Comparison of ENCODE assay signal across 21 mouse cellular contexts in the genomic region with DNA sequence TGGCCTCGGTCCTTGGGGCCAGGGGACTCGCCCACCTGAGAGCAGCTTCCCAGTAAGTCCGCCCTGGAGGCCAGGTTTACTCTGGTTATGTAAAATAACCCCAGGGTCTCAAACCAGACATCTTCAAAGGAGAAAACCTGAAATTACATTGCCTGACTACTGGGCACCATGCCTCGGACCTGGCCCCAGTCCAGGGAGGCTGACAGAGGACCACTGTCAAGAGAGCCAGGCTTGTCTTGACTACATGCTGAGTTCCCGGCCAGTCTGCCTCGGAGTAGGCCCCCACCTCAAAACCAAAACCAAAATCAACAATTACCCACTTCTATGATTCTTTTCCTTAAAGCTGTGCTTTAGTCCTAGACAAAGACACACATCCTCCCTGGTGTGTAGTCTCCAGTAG. TPM values are rescaled to one million over a fixed set of nuclear protein-coding genes. Genes with fewer than 3 reads are reported as not detected.
A peak's percentile ranks its signal among the peaks of the same experiment; 100 is the strongest.
DNase-seq lines count a peak whose midpoint lies in the region; ATAC-seq and TF ChIP-seq lines count a peak whose summit lies in the region.
"Had no signal": no experiment of that assay in that cellular context is flagged by ENCODE, and none has a peak within 500 bp of the region (broad histone marks: within the 10 kb centered on the region; RNA-seq: fewer than 3 reads in every experiment).

No protein-coding gene starts in this region.

- no peak overlapping the region for H3K4me2 ChIP-seq in hindbrain, postnatal 0 days (ENCODE audit: low read depth, low read length)
- no peak overlapping the region for H3K4me2 ChIP-seq in hindbrain, embryonic 12.5 days (replicated peaks)
- H3K4me2 ChIP-seq in kidney, embryonic 16.5 days (replicated peaks; ENCODE audit: low read depth, low read length) = no peak overlapping the region
- H3K4me2 ChIP-seq: heart, embryonic 13.5 days; neural tube, embryonic 12.5 days had no signal

- H3K9ac ChIP-seq in hindbrain, postnatal 0 days (replicated peaks; ENCODE audit: low read length) = no peak overlapping the region
- H3K9ac ChIP-seq in hindbrain, embryonic 12.5 days = no peak overlapping the region
- no peak overlapping the region for H3K9ac ChIP-seq in kidney, embryonic 16.5 days (replicated peaks; ENCODE audit: low read length)
- H3K9ac ChIP-seq: heart, embryonic 13.5 days; liver, postnatal 0 days; neural tube, embryonic 12.5 days had no signal

- no peak for TF ChIP-seq CTCF in hindbrain, postnatal 0 days (IDR thresholded peaks at IDR 0.05; ENCODE audit: low read depth)

- no peaks in the 10 kb centered on the region for H3K27me3 ChIP-seq in hindbrain, postnatal 0 days (ENCODE audit: insufficient read depth, low read length)
- H3K27me3 ChIP-seq in hindbrain, embryonic 12.5 days = no peaks in the 10 kb centered on the region
- H3K27me3 ChIP-seq in kidney, embryonic 16.5 days (ENCODE audit: insufficient read depth, low read length) = no peaks in the 10 kb centered on the region
- H3K27me3 ChIP-seq: heart, embryonic 13.5 days; megakaryocyte, embryonic 14.5 days; neural tube, embryonic 12.5 days had no signal

- H3K36me3 ChIP-seq in hindbrain, postnatal 0 days (ENCODE audit: insufficient read depth, low read length) = peaks cover 22% of the 10 kb centered on the region
- peaks cover 46% of the 10 kb centered on the region for H3K36me3 ChIP-seq in hindbrain, embryonic 12.5 days
- peaks cover 48% of the 10 kb centered on the region for H3K36me3 ChIP-seq in kidney, embryonic 16.5 days (ENCODE audit: insufficient read depth, low read length)

- no peak overlapping the region for H3K27ac ChIP-seq in hindbrain, postnatal 0 days
- no peak overlapping the region for H3K27ac ChIP-seq in hindbrain, embryonic 12.5 days
- no peak overlapping the region for H3K27ac ChIP-seq in kidney, embryonic 16.5 days (ENCODE audit: low read length)
- H3K27ac ChIP-seq: heart, embryonic 13.5 days; kidney, postnatal 0 days; layer of hippocampus, adult 2 months; left cerebral cortex, adult 2 months; neural tube, embryonic 12.5 days had no signal

- no peak for ATAC-seq in cerebellum, adult (ENCODE audit: insufficient number of reproducible peaks, low FRiP score, low TSS enrichment)
- ATAC-seq in hindbrain, postnatal 0 days = peak; percentile 63
- ATAC-seq in hindbrain, embryonic 12.5 days (ENCODE audit: low FRiP score) = no peak
- no peak for ATAC-seq in kidney, embryonic 16.5 days (ENCODE audit: low FRiP score, low TSS enrichment)
- ATAC-seq: intestine, postnatal 0 days; liver, postnatal 0 days had no signal

- peak; percentile 27 for DNase-seq in cerebellum, adult 9-10 months
- DNase-seq in hindbrain, postnatal 0 days (ENCODE audit: low spot score) = peak; percentile 47
- peak; percentile 63 for DNase-seq in right cerebral cortex, postnatal 4 days
- DNase-seq in right cerebral cortex, postnatal 36 days (ENCODE audit: low spot score in 2 of 2) = no peak
- DNase-seq: adrenal gland, postnatal 14 days; B cell, adult 2 months; heart, postnatal 4 days; liver; liver, postnatal 0 days; lung, postnatal 14 days; thymus, adult 2 months had no signal

- peaks cover 5% of the 10 kb centered on the region; the same call in 1 of the 2 replicates for H3K4me1 ChIP-seq in hindbrain, postnatal 0 days (ENCODE audit: insufficient read depth, low read length)
- H3K4me1 ChIP-seq in hindbrain, embryonic 12.5 days = peaks cover 10% of the 10 kb centered on the region
- peaks cover 5% of the 10 kb centered on the region; the same call in 1 of the 2 replicates for H3K4me1 ChIP-seq in kidney, embryonic 16.5 days (ENCODE audit: insufficient read depth, low read length)

- WGBS in hindbrain, postnatal 0 days = 54% methylated on average over 6 of the region's 6 CpGs
- WGBS in hindbrain, embryonic 12.5 days = 79% methylated on average over 6 of the region's 6 CpGs
- WGBS in kidney, embryonic 16.5 days = 86% methylated on average over 6 of the region's 6 CpGs

- H3K4me3 ChIP-seq in hindbrain, postnatal 0 days (ENCODE audit: low read length) = no peak overlapping the region
- no peak overlapping the region for H3K4me3 ChIP-seq in hindbrain, embryonic 12.5 days
- no peak overlapping the region for H3K4me3 ChIP-seq in kidney, embryonic 16.5 days (ENCODE audit: low read length)
- H3K4me3 ChIP-seq: heart, embryonic 13.5 days; layer of hippocampus, adult 2 months; left cerebral cortex, adult 2 months; megakaryocyte, embryonic 14.5 days; neural tube, embryonic 12.5 days had no signal

- H3K9me3 ChIP-seq in hindbrain, postnatal 0 days (ENCODE audit: low read length) = no peaks in the 10 kb centered on the region
- H3K9me3 ChIP-seq in hindbrain, embryonic 12.5 days (replicated peaks) = no peaks in the 10 kb centered on the region
- H3K9me3 ChIP-seq in kidney, embryonic 16.5 days (ENCODE audit: low read length) = no peaks in the 10 kb centered on the region
- H3K9me3 ChIP-seq: heart, embryonic 13.5 days; megakaryocyte, embryonic 14.5 days; neural tube, embryonic 12.5 days had no signal

RNA-seq across cellular contexts. Expression of a gene that starts 5.9 kb away (rescaled TPM):
- total RNA-seq in hindbrain, postnatal 0 days (2014; rRNA removed) = 26.5 and 32.8 TPM in 2 replicates
- 27.4 and 28.3 TPM in 2 replicates for polyA plus RNA-seq in hindbrain, postnatal 0 days (2015; fragmentation: Nextera tagmentation; extraction: Ambion mirVana)
- 53.6 and 60.5 TPM in 2 replicates for polyA plus RNA-seq in hindbrain, embryonic 12.5 days (2016; fragmentation: Nextera tagmentation; extraction: Ambion mirVana)
- 45.8 and 49.9 TPM in 2 replicates for polyA plus RNA-seq in kidney, embryonic 16.5 days (2015; fragmentation: Nextera tagmentation; extraction: Ambion mirVana)

Comparison
In these comparisons a context has a peak if more than half of its experiments do, and no peak if none do; other contexts are left out.
1. DNase-seq: peak in cerebellum, adult 9-10 months (single experiment), hindbrain, postnatal 0 days (single experiment) and right cerebral cortex, postnatal 4 days (single experiment); none in right cerebral cortex, postnatal 36 days (0 of 2).